Mouse (Mus musculus) kidney, postnatal 0 days (tissue): ENCODE data around the gene Gm10719. TPM values are rescaled to one million over a fixed set of nuclear protein-coding genes. Genes with fewer than 3 reads are reported as not detected.
"Not testable (repeated sequence)": the region's sequence is repeated elsewhere in the genome, so short reads cannot be mapped to it uniquely, and the experiment has no call there.

ENCODE experiments used
- ATAC-seq: fragments of 200-750 bp; cut with Nextera tagmentation; replicated peaks from 2 replicates; pipeline ENCODE4 v1.8.0; 2017; ENCODE audit warnings: low read depth, moderate number of reproducible peaks, moderate TSS enrichment, moderate library complexity; ENCODE audit not compliant: low FRiP score
- DNase-seq: peaks from one replicate; pipeline ENCODE4 v3.0.0-alpha.2; 2016; ENCODE audit warnings: low spot score
- H3K27ac ChIP-seq: fragments of 300-500 bp; sonication (generic); 2 replicates; pipeline ENCODE4 v1.5.1; 2014; ENCODE audit warnings: mild to moderate bottlenecking
- H3K27me3 ChIP-seq: fragments of 300-500 bp; sonication (generic); 2 replicates; pipeline ENCODE4 v1.6.1; 2014; ENCODE audit warnings: low read length, mixed read lengths; ENCODE audit not compliant: insufficient read depth
- H3K36me3 ChIP-seq: fragments of 300-500 bp; sonication (generic); 2 replicates; pipeline ENCODE4 v1.6.1; 2014; ENCODE audit warnings: low read length, mixed read lengths; ENCODE audit not compliant: insufficient read depth
- H3K4me1 ChIP-seq: fragments of 300-500 bp; sonication (generic); replicated peaks from 2 replicates; pipeline ENCODE4 v1.6.1; 2014; ENCODE audit warnings: antibody characterized with exemption, low read length, mixed read lengths; ENCODE audit not compliant: insufficient read depth
- H3K4me2 ChIP-seq: fragments of 300-500 bp; sonication (generic); 2 replicates; pipeline ENCODE4 v1.6.1; 2014; ENCODE audit warnings: mild to moderate bottlenecking, low read length, moderate library complexity, mixed read lengths
- H3K4me3 ChIP-seq: fragments of 300-500 bp; sonication (generic); replicated peaks from 2 replicates; pipeline ENCODE4 v1.5.1; 2014; ENCODE audit warnings: low read depth, low read length
- H3K9ac ChIP-seq: fragments of 300-500 bp; sonication (generic); 2 replicates; pipeline ENCODE4 v1.6.1; 2014; ENCODE audit warnings: low read depth, low read length
- H3K9me3 ChIP-seq: fragments of 300-500 bp; sonication (generic); replicated peaks from 2 replicates; pipeline ENCODE4 v1.6.1; 2016; ENCODE audit warnings: low read length, inconsistent platforms, mixed read lengths
- WGBS: fragments of 180-500 bp; shearing (Covaris S2); extraction: QIAGEN DNeasy Blood & Tissue Kit; methylation state at CpG from one replicate; pipeline ENCODE4 v1.1.7; 2014; 5-methylcytosine and 5-hydroxymethylcytosine counted together
- polyA plus RNA-seq: library from polyadenylated mRNA; unstranded; fragments of >200 nt; fragmentation: Nextera tagmentation; extraction: Ambion mirVana; gene quantifications from 2 replicates; pipeline ENCODE4 v1.2.1, GENCODE M21; 2015

Gene Gm10719
- polyA plus RNA-seq, 1 experiment from 2014 or later: 0.24 TPM

GRCm38 (mm10) chr9:3012054-3012621, 5.1 kb upstream of the Gm10719 start:
- H3K4me1 ChIP-seq, H3K9me3 ChIP-seq, H3K4me3 ChIP-seq, H3K9ac ChIP-seq, H3K27ac ChIP-seq, ATAC-seq, H3K27me3 ChIP-seq, H3K4me2 ChIP-seq, DNase-seq, H3K36me3 ChIP-seq: not testable (repeated sequence)
- 82% methylated on average over 2 of the region's 7 CpGs for WGBS

- H3K4me1 ChIP-seq, H3K9me3 ChIP-seq, H3K36me3 ChIP-seq, H3K4me3 ChIP-seq, H3K27me3 ChIP-seq, H3K4me2 ChIP-seq, H3K27ac ChIP-seq, H3K9ac ChIP-seq, DNase-seq: not testable (repeated sequence)
- ATAC-seq: peak; percentile 57
- WGBS: no CpG with 5 or more reads among the region's 11 CpGs
These were observed 4.4 kb upstream of the Gm10719 start, which contains the start of gene Gm10721 for GRCm38 (mm10) chr9:3012733-3013279. Gm10721 (plus strand) TSS chr9:3013140.

- not testable (repeated sequence) for H3K4me2 ChIP-seq, H3K36me3 ChIP-seq, H3K27me3 ChIP-seq, H3K4me3 ChIP-seq, H3K9me3 ChIP-seq, H3K27ac ChIP-seq, DNase-seq, H3K4me1 ChIP-seq, ATAC-seq, H3K9ac ChIP-seq
- WGBS: 67% methylated on average over 4 of the region's 9 CpGs
These were observed 1.9 kb upstream of the Gm10719 start, which contains the start of gene Gm10720 for GRCm38 (mm10) chr9:3015354-3015753. Gm10720 (plus strand) TSS chr9:3015654.

- H3K4me1 ChIP-seq, H3K4me3 ChIP-seq, H3K36me3 ChIP-seq, H3K4me2 ChIP-seq, ATAC-seq, H3K9me3 ChIP-seq, H3K27ac ChIP-seq, H3K9ac ChIP-seq, H3K27me3 ChIP-seq, DNase-seq: not testable (repeated sequence)
- 69% methylated on average over 4 of the region's 6 CpGs for WGBS
These were observed 1.3 kb upstream of the Gm10719 start for GRCm38 (mm10) chr9:3015896-3016295.

- not testable (repeated sequence) for H3K4me3 ChIP-seq, H3K27ac ChIP-seq, H3K4me1 ChIP-seq, ATAC-seq, H3K4me2 ChIP-seq, H3K9me3 ChIP-seq, H3K9ac ChIP-seq, H3K27me3 ChIP-seq, DNase-seq, H3K36me3 ChIP-seq
- WGBS: 68% methylated on average over 9 of the region's 9 CpGs
These were observed 1.7 kb downstream of the Gm10719 start for GRCm38 (mm10) chr9:3018944-3019343.

- not testable (repeated sequence) for H3K27ac ChIP-seq, H3K9ac ChIP-seq, H3K4me3 ChIP-seq, H3K27me3 ChIP-seq, H3K4me2 ChIP-seq, H3K9me3 ChIP-seq, DNase-seq, H3K36me3 ChIP-seq, H3K4me1 ChIP-seq
- ATAC-seq: peak; percentile 50
- 82% methylated on average over 11 of the region's 19 CpGs for WGBS
These were observed 2.9 kb downstream of the Gm10719 start for GRCm38 (mm10) chr9:3019835-3020727.

GRCm38 (mm10) chr9:3022316-3023008, 5.3 kb downstream of the Gm10719 start:
- H3K36me3 ChIP-seq, H3K9me3 ChIP-seq, H3K27me3 ChIP-seq, H3K4me2 ChIP-seq, H3K9ac ChIP-seq, ATAC-seq, H3K4me1 ChIP-seq, H3K4me3 ChIP-seq, H3K27ac ChIP-seq: not testable (repeated sequence)
- peak; percentile 1 for DNase-seq
- 69% methylated on average over 9 of the region's 13 CpGs for WGBS

- H3K9ac ChIP-seq, H3K27me3 ChIP-seq, H3K27ac ChIP-seq, H3K9me3 ChIP-seq, H3K4me2 ChIP-seq, H3K4me3 ChIP-seq, ATAC-seq, DNase-seq, H3K4me1 ChIP-seq, H3K36me3 ChIP-seq: not testable (repeated sequence)
- 74% methylated on average over 9 of the region's 13 CpGs for WGBS
These were observed 6.2 kb downstream of the Gm10719 start, which contains the start of gene Gm10718 for GRCm38 (mm10) chr9:3023312-3023984. Gm10718 (plus strand) TSS chr9:3023547.
